Mouse (Mus musculus) cortical plate, adult 2 months (tissue): Measurements from ENCODE around the gene A2ml1.

ENCODE experiments used
- CTCF ChIP-seq: fragments of 200-500 bp; IDR thresholded peaks from 2 replicates; pipeline ENCODE4 v1.5.1; 2011; ENCODE audit warnings: mild to moderate bottlenecking, control low read depth, low read length; ENCODE audit not compliant: insufficient read depth; ENCODE audit errors: extremely low read depth
- POLR2A ChIP-seq: fragments of 200-500 bp; IDR thresholded peaks from 2 replicates; pipeline ENCODE4 v1.6.1; 2011; ENCODE audit warnings: mild to moderate bottlenecking, low read length, control low read depth; ENCODE audit not compliant: insufficient read depth; ENCODE audit errors: extremely low read depth

DNA sequence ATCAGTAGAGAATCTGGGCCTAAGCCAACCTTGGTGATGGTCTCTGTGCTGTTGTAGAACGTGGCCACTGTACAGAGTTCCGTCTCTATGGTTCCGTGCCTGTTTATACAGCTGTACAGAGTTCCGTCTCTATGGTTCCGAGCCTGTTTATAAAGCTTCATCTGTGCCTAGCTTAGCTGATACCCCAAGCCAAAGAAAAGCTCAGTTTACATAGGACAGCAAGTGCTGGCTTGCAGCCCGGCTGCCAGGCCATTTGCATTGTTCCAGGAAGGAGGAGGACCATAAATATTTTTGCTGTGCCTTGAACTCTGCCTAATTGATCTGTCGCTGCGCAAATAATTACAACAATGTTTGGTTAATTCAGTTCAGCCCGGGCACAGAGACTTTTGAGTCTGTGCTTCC is 15.7 kb upstream of the A2ml1 start:
- TF ChIP-seq CTCF (no peak), POLR2A (no peak)
